Mouse (Mus musculus) kidney, postnatal 0 days (tissue): ENCODE data around the gene 1700066M21Rik. TPM values are rescaled to one million over a fixed set of nuclear protein-coding genes. Genes with fewer than 3 reads are reported as not detected.
A peak's percentile ranks its signal among the peaks of the same experiment; 100 is the strongest.

Experiments
- ATAC-seq: fragments of 200-750 bp; cut with Nextera tagmentation; replicated peaks from 2 replicates; pipeline ENCODE4 v1.8.0; 2017; ENCODE audit warnings: low read depth, moderate number of reproducible peaks, moderate TSS enrichment, moderate library complexity; ENCODE audit not compliant: low FRiP score
- DNase-seq: peaks from one replicate; pipeline ENCODE4 v3.0.0-alpha.2; 2016; ENCODE audit warnings: low spot score
- H3K27ac ChIP-seq: fragments of 300-500 bp; sonication (generic); 2 replicates; pipeline ENCODE4 v1.5.1; 2014; ENCODE audit warnings: mild to moderate bottlenecking
- H3K27me3 ChIP-seq: fragments of 300-500 bp; sonication (generic); 2 replicates; pipeline ENCODE4 v1.6.1; 2014; ENCODE audit warnings: low read length, mixed read lengths; ENCODE audit not compliant: insufficient read depth
- H3K36me3 ChIP-seq: fragments of 300-500 bp; sonication (generic); 2 replicates; pipeline ENCODE4 v1.6.1; 2014; ENCODE audit warnings: low read length, mixed read lengths; ENCODE audit not compliant: insufficient read depth
- H3K4me1 ChIP-seq: fragments of 300-500 bp; sonication (generic); replicated peaks from 2 replicates; pipeline ENCODE4 v1.6.1; 2014; ENCODE audit warnings: antibody characterized with exemption, low read length, mixed read lengths; ENCODE audit not compliant: insufficient read depth
- H3K4me2 ChIP-seq: fragments of 300-500 bp; sonication (generic); 2 replicates; pipeline ENCODE4 v1.6.1; 2014; ENCODE audit warnings: mild to moderate bottlenecking, low read length, moderate library complexity, mixed read lengths
- H3K4me3 ChIP-seq: fragments of 300-500 bp; sonication (generic); replicated peaks from 2 replicates; pipeline ENCODE4 v1.5.1; 2014; ENCODE audit warnings: low read depth, low read length
- H3K9ac ChIP-seq: fragments of 300-500 bp; sonication (generic); 2 replicates; pipeline ENCODE4 v1.6.1; 2014; ENCODE audit warnings: low read depth, low read length
- H3K9me3 ChIP-seq: fragments of 300-500 bp; sonication (generic); replicated peaks from 2 replicates; pipeline ENCODE4 v1.6.1; 2016; ENCODE audit warnings: low read length, inconsistent platforms, mixed read lengths
- CTCF ChIP-seq: IDR thresholded peaks from 2 replicates; pipeline ENCODE4 v1.5.1; 2016; ENCODE audit warnings: antibody characterized with exemption, low read depth, mild to moderate bottlenecking, moderate library complexity
- WGBS: fragments of 180-500 bp; shearing (Covaris S2); extraction: QIAGEN DNeasy Blood & Tissue Kit; methylation state at CpG from one replicate; pipeline ENCODE4 v1.1.7; 2014; 5-methylcytosine and 5-hydroxymethylcytosine counted together
- polyA plus RNA-seq: library from polyadenylated mRNA; unstranded; fragments of >200 nt; fragmentation: Nextera tagmentation; extraction: Ambion mirVana; gene quantifications from 2 replicates; pipeline ENCODE4 v1.2.1, GENCODE M21; 2015

The 1700066M21Rik gene
- polyA plus RNA-seq, 1 experiment from 2014 or later: 11.1 TPM

- Histone ChIP-seq H3K9ac (peak within 1 kb of the TSS; percentile 96), H3K27me3 (no peaks in the 10 kb centered on the region), H3K36me3 (no peaks in the 10 kb centered on the region), H3K4me2 (peak within 1 kb of the TSS; percentile 85), H3K9me3 (no peaks in the 10 kb centered on the region), H3K4me1 (peaks cover 10% of the 10 kb centered on the region; the same call in 1 of the 2 replicates), H3K4me3 (peak within 1 kb of the TSS; percentile 87), H3K27ac (peak within 1 kb of the TSS; percentile 88)
- DNase-seq (peak; percentile 87), ATAC-seq (peak; percentile 92)
- WGBS: under 1% methylated on average over 72 of the region's 72 CpGs
- TF ChIP-seq CTCF: 0 out of 2 replicates have a peak, but pooled peaks have one; percentile 8
These were observed 29.0 kb downstream of the 1700066M21Rik start, which contains the start of the genes Maip1 and Tyw5 for GRCm38 (mm10) chr1:57406187-57407151. Gene Maip1 (plus strand): TSS chr1:57406328. Gene Tyw5 (minus strand): TSS chr1:57407101.

GRCm38 (mm10) chr1:57408994-57409393 lies 31.6 kb downstream of the 1700066M21Rik start:
- Histone ChIP-seq H3K9me3 (no peaks in the 10 kb centered on the region), H3K27me3 (no peaks in the 10 kb centered on the region), H3K4me3 (no peak overlapping the region), H3K36me3 (peaks cover 10% of the 10 kb centered on the region), H3K9ac (no peak overlapping the region), H3K4me2 (no peak overlapping the region), H3K27ac (no peak overlapping the region), H3K4me1 (peaks cover 10% of the 10 kb centered on the region; the same call in 1 of the 2 replicates)
- WGBS: 76% methylated on average over 2 of the region's 2 CpGs
- ATAC-seq: no peak
- no peak for TF ChIP-seq CTCF
- DNase-seq: no peak

GRCm38 (mm10) chr1:57413397-57413796 lies 36.0 kb downstream of the 1700066M21Rik start:
- TF ChIP-seq CTCF: no peak
- ATAC-seq: no peak
- H3K27ac ChIP-seq: no peak overlapping the region
- WGBS: 88% methylated on average over 2 of the region's 2 CpGs
- no peak overlapping the region for H3K4me2 ChIP-seq
- peaks cover 26% of the 10 kb centered on the region for H3K36me3 ChIP-seq
- no peak overlapping the region for H3K9ac ChIP-seq
- no peaks in the 10 kb centered on the region for H3K4me1 ChIP-seq
- H3K27me3 ChIP-seq: no peaks in the 10 kb centered on the region
- no peak overlapping the region for H3K4me3 ChIP-seq
- H3K9me3 ChIP-seq: no peaks in the 10 kb centered on the region
- no peak for DNase-seq

GRCm38 (mm10) chr1:57423696-57424095 lies 46.3 kb downstream of the 1700066M21Rik start:
- no peak overlapping the region for H3K4me3 ChIP-seq
- 7% methylated on average over 1 of the region's 1 CpGs for WGBS
- DNase-seq: peak; percentile 90
- TF ChIP-seq CTCF: peak; percentile 87
- H3K9me3 ChIP-seq: no peaks in the 10 kb centered on the region
- no peaks in the 10 kb centered on the region for H3K27me3 ChIP-seq
- no peak overlapping the region for H3K9ac ChIP-seq
- H3K4me1 ChIP-seq: no peaks in the 10 kb centered on the region
- no peaks in the 10 kb centered on the region for H3K36me3 ChIP-seq
- no peak overlapping the region for H3K4me2 ChIP-seq
- ATAC-seq: no peak
- no peak overlapping the region for H3K27ac ChIP-seq

GRCm38 (mm10) chr1:57428368-57429308 lies 51.2 kb downstream of the 1700066M21Rik start:
- ATAC-seq: peak; percentile 59
- no peak overlapping the region for H3K9ac ChIP-seq
- H3K4me2 ChIP-seq: peak overlapping the region; percentile 45; the same call in 1 of the 2 replicates

More at GRCm38 (mm10) chr1:57428368-57429308, 51.2 kb downstream of the 1700066M21Rik start:
- peak; percentile 92 for TF ChIP-seq CTCF
- 55% methylated on average over 16 of the region's 16 CpGs for WGBS
- DNase-seq: peak; percentile 91
- H3K4me3 ChIP-seq: no peak overlapping the region
- H3K9me3 ChIP-seq: no peaks in the 10 kb centered on the region
- no peaks in the 10 kb centered on the region for H3K36me3 ChIP-seq
- H3K27me3 ChIP-seq: no peaks in the 10 kb centered on the region
- H3K4me1 ChIP-seq: 0 out of 2 replicates have a peak, but pooled peaks cover 3% of the 10 kb centered on the region
- no peak overlapping the region for H3K27ac ChIP-seq
